Mouse (Mus musculus) stomach, embryonic 14.5 days (tissue): ENCODE measurements around the gene Clec2g. TPM values are rescaled to one million over a fixed set of nuclear protein-coding genes. Genes with fewer than 3 reads are reported as not detected.
"Not testable (repeated sequence)": the region's sequence is repeated elsewhere in the genome, so short reads cannot be mapped to it uniquely, and the experiment has no call there.

ENCODE experiments used
- ATAC-seq: fragments of 200-750 bp; cut with Nextera tagmentation; 2 replicates; pipeline ENCODE4 v1.8.0; 2017; ENCODE audit warnings: low read depth, moderate TSS enrichment; ENCODE audit not compliant: insufficient number of reproducible peaks, insufficient read depth, low FRiP score
- H3K27ac ChIP-seq: fragments of 300-500 bp; sonication (generic); 2 replicates; pipeline ENCODE4 v1.5.1; 2014; ENCODE audit warnings: mild to moderate bottlenecking, low read length, moderate library complexity, mixed read lengths
- H3K27me3 ChIP-seq: fragments of 300-500 bp; sonication (generic); 2 replicates; pipeline ENCODE4 v1.6.1; 2014; ENCODE audit warnings: low read length, control low read depth, mixed read lengths; ENCODE audit not compliant: control insufficient read depth, insufficient read depth
- H3K36me3 ChIP-seq: fragments of 300-500 bp; sonication (generic); 2 replicates; pipeline ENCODE4 v1.6.1; 2014; ENCODE audit warnings: mild to moderate bottlenecking, control low read depth, low read length, moderate library complexity, mixed read lengths; ENCODE audit not compliant: control insufficient read depth, insufficient read depth
- H3K4me1 ChIP-seq: fragments of 300-500 bp; sonication (generic); 2 replicates; pipeline ENCODE4 v1.6.1; 2014; ENCODE audit warnings: low read length, control low read depth, mixed read lengths; ENCODE audit not compliant: control insufficient read depth, insufficient read depth
- H3K4me2 ChIP-seq: fragments of 300-500 bp; sonication (generic); replicated peaks from 2 replicates; pipeline ENCODE4 v1.6.1; 2014; ENCODE audit warnings: low read depth, low read length, control low read depth
- H3K4me3 ChIP-seq: fragments of 300-500 bp; sonication (generic); 2 replicates; pipeline ENCODE4 v1.5.1; 2014; ENCODE audit warnings: low read depth, low read length, control low read depth
- H3K9ac ChIP-seq: fragments of 300-500 bp; sonication (generic); replicated peaks from 2 replicates; pipeline ENCODE4 v1.6.1; 2014; ENCODE audit warnings: low read depth, mild to moderate bottlenecking, control low read depth, low read length, moderate library complexity, mixed read lengths
- H3K9me3 ChIP-seq: fragments of 300-500 bp; sonication (generic); 2 replicates; pipeline ENCODE4 v1.6.1; 2016; ENCODE audit warnings: low read depth, low read length, control low read depth; ENCODE audit not compliant: control insufficient read depth
- WGBS: fragments of 180-500 bp; shearing (Covaris S2); extraction: QIAGEN DNeasy Blood & Tissue Kit; methylation state at CpG from one replicate; pipeline ENCODE4 v1.1.7; 2014; 5-methylcytosine and 5-hydroxymethylcytosine counted together
- polyA plus RNA-seq: library from polyadenylated mRNA; unstranded; fragments of >200 nt; fragmentation: Nextera tagmentation; extraction: Ambion mirVana; gene quantifications from 2 replicates; pipeline ENCODE4 v1.2.1, GENCODE M21; 2014

The Clec2g gene
- polyA plus RNA-seq, 1 experiment from 2014 or later, result not detected

DNA sequence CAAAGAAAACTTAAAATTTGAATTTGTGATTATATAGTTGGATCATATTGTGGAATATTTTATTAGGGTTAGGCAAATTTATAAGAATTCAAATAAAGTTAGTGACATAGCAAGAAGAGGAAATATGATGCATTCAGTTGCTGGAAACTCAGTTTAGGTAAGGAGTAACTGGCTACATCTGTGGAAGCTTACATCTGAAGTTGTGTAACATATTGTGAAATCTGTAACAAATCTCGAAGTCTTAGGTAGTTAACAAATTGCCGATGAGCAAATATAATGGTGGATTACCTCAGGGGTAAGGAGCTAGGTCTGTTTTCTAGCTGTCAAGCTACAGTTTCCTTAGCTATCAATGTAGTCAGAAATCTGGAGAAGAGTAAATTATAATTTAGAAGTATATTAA lies 16.9 kb upstream of the Clec2g start:
- H3K4me2 ChIP-seq, result no peak overlapping the region
- H3K36me3 ChIP-seq, result no peaks in the 10 kb centered on the region
- H3K27me3 ChIP-seq, result no peaks in the 10 kb centered on the region
- H3K4me1 ChIP-seq, result no peaks in the 10 kb centered on the region
- no peaks in the 10 kb centered on the region for H3K9me3 ChIP-seq
- ATAC-seq, result no peak
- H3K4me3 ChIP-seq, result no peak overlapping the region
- no peak overlapping the region for H3K27ac ChIP-seq
- WGBS, result 76% methylated on average over 2 of the region's 2 CpGs
- no peak overlapping the region for H3K9ac ChIP-seq

DNA sequence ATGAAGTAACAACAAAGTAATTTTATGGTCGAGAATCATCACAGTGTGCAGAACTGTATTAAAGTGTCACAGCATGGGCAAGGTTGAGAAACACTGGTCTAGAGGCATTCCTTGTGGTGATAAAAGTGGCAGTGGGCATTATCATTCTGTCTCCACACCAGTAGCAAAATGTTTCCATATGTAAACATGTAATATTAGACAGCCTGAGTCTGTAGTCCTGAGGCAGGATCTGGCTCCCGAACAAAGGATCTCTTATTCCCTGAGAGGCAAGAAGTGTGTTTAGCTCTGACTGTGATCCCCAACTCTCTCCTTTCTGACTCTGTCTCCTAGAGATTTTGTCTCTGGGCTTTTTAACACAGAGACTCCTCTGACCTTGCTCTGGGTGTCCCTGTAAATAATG lies 1.1 kb upstream of the Clec2g start:
- Histone ChIP-seq H3K27me3 (no peaks in the 10 kb centered on the region), H3K27ac (no peak overlapping the region), H3K9me3 (no peaks in the 10 kb centered on the region), H3K36me3 (no peaks in the 10 kb centered on the region), H3K9ac (no peak overlapping the region), H3K4me2 (no peak overlapping the region), H3K4me1 (no peaks in the 10 kb centered on the region), H3K4me3 (no peak overlapping the region)
- 22% methylated on average over 2 of the region's 2 CpGs for WGBS
- no peak for ATAC-seq

DNA sequence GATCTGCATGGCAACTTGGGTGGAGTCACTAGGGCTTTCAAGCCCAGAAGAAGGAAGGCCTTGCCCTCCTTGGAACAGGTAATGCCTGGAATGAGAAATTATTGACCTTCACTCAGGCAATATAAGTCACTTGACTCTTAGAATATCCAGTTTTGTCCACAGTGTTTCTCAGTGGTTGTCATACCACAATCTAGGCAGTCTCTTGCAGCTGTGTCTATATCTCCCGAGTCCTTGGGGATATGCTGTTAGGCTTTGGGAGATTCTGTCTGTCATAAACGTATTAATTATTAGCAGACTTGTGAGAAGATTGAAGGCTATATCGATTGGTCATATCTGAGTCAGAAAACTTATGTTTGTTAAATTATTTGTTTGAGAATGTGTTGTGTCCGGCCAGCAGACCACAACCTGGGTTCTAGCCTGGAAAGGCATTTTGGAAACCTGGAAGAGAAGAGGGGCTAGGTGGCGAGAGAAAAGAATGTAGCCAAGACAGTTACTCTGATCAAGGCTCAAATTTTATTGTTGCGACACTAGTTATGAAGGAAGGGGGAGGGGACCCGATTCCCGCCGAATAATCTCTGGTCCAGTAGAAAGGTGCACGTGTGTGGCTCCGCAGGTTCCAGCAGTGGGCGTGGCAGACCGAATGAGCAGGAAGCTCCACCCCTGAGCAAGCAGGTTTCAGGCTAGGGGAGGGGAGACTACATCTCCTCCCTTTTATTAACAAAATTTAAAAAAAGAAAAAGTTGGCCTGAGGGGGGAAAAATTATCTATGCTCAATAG lies 1.9 kb downstream of the Clec2g start:
- 93% methylated on average over 4 of the region's 13 CpGs for WGBS
- H3K4me2 ChIP-seq, H3K9ac ChIP-seq, H3K9me3 ChIP-seq, H3K4me1 ChIP-seq, H3K36me3 ChIP-seq, ATAC-seq, H3K27ac ChIP-seq, H3K4me3 ChIP-seq, H3K27me3 ChIP-seq: not testable (repeated sequence)

DNA sequence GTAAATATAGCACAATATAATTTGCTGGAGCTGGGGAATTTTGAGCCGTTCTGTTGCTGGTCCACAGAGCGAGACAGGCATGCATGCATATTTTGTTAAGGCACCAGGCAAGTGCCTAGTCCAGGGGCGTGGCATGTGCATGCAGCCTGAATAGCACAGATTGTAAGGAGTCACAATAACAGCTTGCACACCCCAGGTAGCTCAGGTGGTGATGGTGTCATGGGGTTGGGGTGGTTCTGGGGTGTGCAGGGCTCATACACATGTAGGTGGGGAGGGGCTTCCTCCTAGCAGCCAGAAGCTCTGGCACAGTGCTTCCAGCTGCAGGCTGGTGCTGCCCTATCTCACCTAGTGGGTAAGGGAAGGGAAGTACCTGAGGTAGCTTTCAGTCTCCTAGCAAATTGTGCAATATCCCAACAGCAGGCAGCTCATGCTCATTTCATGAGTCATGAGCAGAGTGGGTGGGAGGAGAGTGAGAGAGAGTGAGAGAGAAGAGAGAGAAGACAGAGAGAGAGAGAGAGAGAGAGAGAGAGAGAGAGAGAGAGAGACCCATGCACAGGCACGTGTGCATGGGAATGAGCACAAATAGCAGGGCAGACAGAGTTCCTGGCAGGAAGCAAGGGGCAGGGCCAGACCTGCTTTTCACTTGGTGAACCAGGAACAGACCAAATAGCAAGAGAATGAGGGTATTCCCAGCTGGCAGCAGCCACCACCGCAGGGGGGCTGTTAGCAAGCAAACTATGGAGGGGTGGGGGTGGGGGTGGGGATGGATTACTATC lies 7.7 kb downstream of the Clec2g start:
- no peaks in the 10 kb centered on the region for H3K4me1 ChIP-seq
- no peak for ATAC-seq
- no peak overlapping the region for H3K4me2 ChIP-seq
- no peak overlapping the region for H3K27ac ChIP-seq
- H3K9ac ChIP-seq, result no peak overlapping the region
- no peaks in the 10 kb centered on the region for H3K27me3 ChIP-seq
- no peaks in the 10 kb centered on the region for H3K36me3 ChIP-seq
- peaks cover 5% of the 10 kb centered on the region; the same call in 1 of the 2 replicates for H3K9me3 ChIP-seq
- whole genome bisulfite sequencing, result 82% methylated on average over 5 of the region's 5 CpGs
- H3K4me3 ChIP-seq, result no peak overlapping the region

DNA sequence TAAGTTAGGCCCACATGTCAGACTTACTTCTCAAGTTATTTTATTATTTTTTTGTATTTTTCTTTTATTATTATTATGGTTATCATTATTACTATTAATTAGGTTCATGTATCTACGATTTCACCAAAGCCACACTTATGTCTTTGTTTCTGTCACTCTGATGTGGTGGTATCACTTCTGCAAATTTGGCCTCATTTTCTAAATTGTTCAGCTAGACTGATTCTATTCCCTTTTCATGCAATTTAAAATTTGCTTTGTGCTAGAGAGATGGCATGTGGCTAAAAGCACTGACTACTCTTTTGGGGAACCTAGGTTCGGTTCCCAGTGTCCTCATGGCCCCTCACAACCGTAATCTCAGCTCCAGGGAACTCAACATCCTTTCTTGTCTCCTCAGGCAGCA lies 11.4 kb downstream of the Clec2g start:
- no peak overlapping the region for H3K4me3 ChIP-seq
- H3K9ac ChIP-seq, result no peak overlapping the region
- ATAC-seq, result no peak
- H3K9me3 ChIP-seq, result peaks cover 5% of the 10 kb centered on the region; the same call in 1 of the 2 replicates
- WGBS, result 90% methylated on average over 3 of the region's 3 CpGs
- no peaks in the 10 kb centered on the region for H3K36me3 ChIP-seq
- H3K27ac ChIP-seq, result no peak overlapping the region
- H3K4me1 ChIP-seq, result no peaks in the 10 kb centered on the region
- no peaks in the 10 kb centered on the region for H3K27me3 ChIP-seq
- H3K4me2 ChIP-seq, result no peak overlapping the region

DNA sequence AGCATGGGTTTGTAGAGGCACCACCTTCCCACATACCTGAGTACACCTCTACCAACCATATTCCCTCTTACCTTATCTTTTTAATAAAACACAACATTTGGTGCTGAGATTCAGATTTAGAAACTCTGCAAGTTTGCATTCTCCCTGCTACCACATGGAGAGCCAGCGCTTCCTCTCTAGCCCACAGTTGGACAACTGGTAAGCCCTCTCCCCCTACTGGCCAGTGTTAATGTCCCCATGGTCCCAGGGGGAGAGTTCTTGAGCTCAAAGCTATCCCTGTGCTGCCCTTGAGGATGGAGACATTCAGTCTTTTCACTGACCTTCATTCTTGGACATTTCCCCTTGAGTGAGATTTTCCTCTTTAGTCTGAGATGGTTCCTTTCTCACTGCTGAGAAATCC lies 26.9 kb downstream of the Clec2g start:
- H3K27ac ChIP-seq, result no peak overlapping the region
- no peak overlapping the region for H3K4me3 ChIP-seq
- 81% methylated on average over 1 of the region's 1 CpGs for WGBS
- no peak for ATAC-seq
- H3K27me3 ChIP-seq, result no peaks in the 10 kb centered on the region
- H3K9me3 ChIP-seq, result no peaks in the 10 kb centered on the region
- no peaks in the 10 kb centered on the region for H3K36me3 ChIP-seq
- H3K9ac ChIP-seq, result no peak overlapping the region
- no peaks in the 10 kb centered on the region for H3K4me1 ChIP-seq
- no peak overlapping the region for H3K4me2 ChIP-seq

DNA sequence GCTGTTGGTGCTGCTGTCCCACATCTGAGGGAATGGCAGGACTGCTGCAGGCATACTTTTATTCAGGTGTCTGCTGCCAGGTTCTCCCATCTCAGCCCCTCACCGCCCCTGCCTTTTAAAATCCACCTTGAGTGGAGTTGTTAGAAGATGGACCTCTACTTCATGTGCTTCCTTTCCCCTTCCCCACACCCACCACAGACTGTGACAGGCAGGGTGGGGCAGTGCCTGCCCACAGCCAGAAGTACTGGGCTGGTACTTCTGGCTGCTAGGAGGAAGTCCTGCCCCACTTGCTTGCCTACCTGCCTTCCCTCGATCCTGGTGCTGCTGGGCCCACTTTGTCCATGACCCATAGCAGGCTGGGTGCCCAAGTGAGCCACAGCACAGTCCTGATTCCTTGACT lies 27.9 kb downstream of the Clec2g start:
- not testable (repeated sequence) for H3K27me3 ChIP-seq, H3K27ac ChIP-seq, H3K9me3 ChIP-seq, H3K4me3 ChIP-seq, H3K36me3 ChIP-seq, H3K4me2 ChIP-seq, H3K4me1 ChIP-seq, ATAC-seq, H3K9ac ChIP-seq
- 83% methylated on average over 2 of the region's 2 CpGs for WGBS

DNA sequence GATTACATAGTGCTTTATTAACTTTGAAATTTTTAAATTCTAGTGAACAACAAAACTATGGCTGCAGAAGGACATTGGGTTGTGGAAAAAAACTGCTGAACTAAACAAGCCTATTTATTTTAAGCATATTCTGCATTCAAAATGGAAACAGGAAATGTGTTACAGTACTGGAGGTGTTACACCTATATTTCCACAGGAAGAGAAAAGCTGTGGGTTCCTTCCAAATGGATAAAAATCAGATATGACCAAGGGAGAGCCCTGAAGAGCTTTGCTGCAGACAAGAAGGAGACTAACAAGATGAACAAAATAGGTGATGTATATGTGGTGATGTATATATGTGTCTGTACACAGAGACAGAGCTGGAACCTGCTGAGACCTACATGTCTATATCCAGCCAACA lies 30.3 kb downstream of the Clec2g start:
- Histone ChIP-seq H3K27ac (no peak overlapping the region), H3K4me1 (no peaks in the 10 kb centered on the region), H3K9ac (no peak overlapping the region), H3K4me3 (no peak overlapping the region), H3K4me2 (no peak overlapping the region), H3K27me3 (no peaks in the 10 kb centered on the region), H3K36me3 (no peaks in the 10 kb centered on the region), H3K9me3 (no peaks in the 10 kb centered on the region)
- ATAC-seq, result no peak
